In the genomic region with DNA sequence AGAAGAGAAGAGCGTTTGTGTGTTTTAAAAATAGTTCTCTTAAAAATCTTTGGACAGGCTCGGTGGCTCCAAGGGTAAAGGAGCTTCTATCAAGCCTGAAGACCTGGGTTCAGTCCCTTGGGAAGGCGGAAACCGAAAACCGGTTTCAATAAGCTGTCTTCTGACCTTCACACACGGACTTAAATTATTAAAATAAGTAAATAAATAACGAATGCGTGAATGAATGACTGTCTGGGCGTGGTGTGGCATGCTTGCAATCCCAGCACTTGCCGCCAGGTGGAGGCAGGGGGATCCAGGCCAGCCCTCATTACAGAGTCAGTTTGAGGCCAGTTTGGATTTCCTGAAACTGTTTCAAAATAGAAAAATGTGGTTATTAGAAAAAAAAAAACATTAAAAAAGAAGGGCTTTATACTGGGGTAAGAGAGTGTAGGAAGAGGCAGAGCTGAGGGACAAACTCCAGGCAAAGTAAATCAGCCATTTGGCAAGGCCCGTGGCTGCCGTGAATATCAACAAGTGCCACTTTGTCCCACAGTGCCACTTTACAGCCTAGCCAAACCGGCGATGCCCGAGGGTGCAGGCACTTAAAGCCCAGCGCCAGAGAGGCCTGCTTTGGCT, we compare ENCODE assay signal across 8 mouse cellular contexts. TPM values are rescaled to one million over a fixed set of nuclear protein-coding genes. Genes with fewer than 3 reads are reported as not detected.
DNase-seq lines count a peak whose midpoint lies in the region; ATAC-seq and TF ChIP-seq lines count a peak whose summit lies in the region.

No protein-coding gene starts in this region.

- no peaks in the 10 kb centered on the region for H3K36me3 ChIP-seq in embryonic facial prominence, embryonic 14.5 days (ENCODE audit: control insufficient read depth, insufficient read depth, low read length)
- no peaks in the 10 kb centered on the region for H3K36me3 ChIP-seq in limb, embryonic 14.5 days (ENCODE audit: control insufficient read depth, insufficient read depth, low read length)
- H3K36me3 ChIP-seq in midbrain, embryonic 16.5 days (ENCODE audit: control insufficient read depth, insufficient read depth, low read length), result no peaks in the 10 kb centered on the region

- peak; percentile 90 for DNase-seq in 416B (ENCODE audit: low read depth)
- peak; percentile 46 to 74 for DNase-seq in adrenal gland, postnatal 4 days (ENCODE audit: low spot score in 2 of 2)
- DNase-seq in embryonic facial prominence, embryonic 14.5 days (ENCODE audit: low spot score), result peak; percentile 76
- peak; percentile 85 for DNase-seq in heart, adult 8-10 months (ENCODE audit: low spot score)
- peak; percentile 84 to 90 for DNase-seq in kidney, adult 8-10 months
- peak; percentile 83 for DNase-seq in limb, embryonic 14.5 days (ENCODE audit: low spot score)
- peak; percentile 83 to 95 for DNase-seq in spleen, postnatal 4 days (ENCODE audit: low spot score in 2 of 2)

- TF ChIP-seq POLR2A in limb, embryonic 14.5 days (IDR thresholded peaks at IDR 0.05; ENCODE audit: borderline replicate concordance, extremely low read depth, insufficient read depth, insufficient read length), result no peak

- peak overlapping the region; percentile 65 for H3K9ac ChIP-seq in embryonic facial prominence, embryonic 14.5 days (ENCODE audit: low read depth, low read length)
- H3K9ac ChIP-seq in limb, embryonic 14.5 days (ENCODE audit: low read depth, low read length, severe bottlenecking), result peak overlapping the region; percentile 49
- peak overlapping the region; percentile 68 for H3K9ac ChIP-seq in midbrain, embryonic 16.5 days (ENCODE audit: low read depth, low read length)

- peak overlapping the region; percentile 85 for H3K4me2 ChIP-seq in embryonic facial prominence, embryonic 14.5 days (ENCODE audit: low read depth, low read length)
- H3K4me2 ChIP-seq in limb, embryonic 14.5 days (replicated peaks; ENCODE audit: low read depth, low read length, severe bottlenecking), result peak overlapping the region; percentile 70
- H3K4me2 ChIP-seq in midbrain, embryonic 16.5 days (ENCODE audit: low read length), result peak overlapping the region; percentile 79

- peak; percentile 70 for ATAC-seq in embryonic facial prominence, embryonic 14.5 days (ENCODE audit: low read depth)
- ATAC-seq in limb, embryonic 14.5 days (ENCODE audit: low FRiP score, low read depth), result peak; percentile 77
- peak; percentile 74 for ATAC-seq in midbrain, embryonic 16.5 days

- no peaks in the 10 kb centered on the region for H3K27me3 ChIP-seq in embryonic facial prominence, embryonic 14.5 days (replicated peaks; ENCODE audit: control insufficient read depth, insufficient read depth, low read length)
- no peaks in the 10 kb centered on the region for H3K27me3 ChIP-seq in limb, embryonic 14.5 days (ENCODE audit: control insufficient read depth, insufficient read depth, low read length)
- H3K27me3 ChIP-seq in midbrain, embryonic 16.5 days (ENCODE audit: control insufficient read depth, insufficient read depth, low read depth, low read length), result no peaks in the 10 kb centered on the region

- H3K4me3 ChIP-seq in embryonic facial prominence, embryonic 14.5 days (ENCODE audit: low read depth, low read length), result peak overlapping the region; percentile 49
- H3K4me3 ChIP-seq in limb, embryonic 14.5 days (replicated peaks; ENCODE audit: low read length), result peak overlapping the region; percentile 41
- peak overlapping the region; percentile 47 for H3K4me3 ChIP-seq in midbrain, embryonic 16.5 days (ENCODE audit: low read depth, low read length)

- WGBS in embryonic facial prominence, embryonic 14.5 days, result 2% methylated on average over 16 of the region's 16 CpGs
- 2% methylated on average over 16 of the region's 16 CpGs for WGBS in limb, embryonic 14.5 days
- WGBS in midbrain, embryonic 16.5 days, result 2% methylated on average over 16 of the region's 16 CpGs

- H3K27ac ChIP-seq in embryonic facial prominence, embryonic 14.5 days (replicated peaks; ENCODE audit: low read depth, low read length), result peak overlapping the region; percentile 85
- H3K27ac ChIP-seq in limb, embryonic 14.5 days (replicated peaks; ENCODE audit: low read depth, low read length), result peak overlapping the region; percentile 62
- H3K27ac ChIP-seq in midbrain, embryonic 16.5 days (ENCODE audit: low read length), result peak overlapping the region; percentile 89

- H3K4me1 ChIP-seq in embryonic facial prominence, embryonic 14.5 days (ENCODE audit: control insufficient read depth, insufficient read depth, low read length), result 0 out of 2 replicates have a peak, but pooled peaks cover 9% of the 10 kb centered on the region
- H3K4me1 ChIP-seq in limb, embryonic 14.5 days (ENCODE audit: control insufficient read depth, insufficient read depth, low read length), result no peaks in the 10 kb centered on the region; the same call in 1 of the 2 replicates
- H3K4me1 ChIP-seq in midbrain, embryonic 16.5 days (ENCODE audit: control insufficient read depth, insufficient read depth, low read length), result peaks cover 5% of the 10 kb centered on the region; the same call in 1 of the 2 replicates

- H3K9me3 ChIP-seq in embryonic facial prominence, embryonic 14.5 days (ENCODE audit: control insufficient read depth, low read length), result no peaks in the 10 kb centered on the region
- no peaks in the 10 kb centered on the region for H3K9me3 ChIP-seq in limb, embryonic 14.5 days (ENCODE audit: control insufficient read depth, low read length)
- H3K9me3 ChIP-seq in midbrain, embryonic 16.5 days (replicated peaks; ENCODE audit: control insufficient read depth, low read length, poor library complexity, severe bottlenecking), result no peaks in the 10 kb centered on the region

RNA-seq across cellular contexts. Expression of a gene that starts 38.9 kb away (rescaled TPM):
- total RNA-seq in adrenal gland, postnatal 4 days (2021), result 1,000 to 10,000 TPM; 7,895 to 7,946 TPM
- 5,674 and 6,022 TPM in 2 replicates for polyA plus RNA-seq in embryonic facial prominence, embryonic 14.5 days (2014; fragmentation: Nextera tagmentation; extraction: Ambion mirVana)
- total RNA-seq in heart, adult 8-10 months (2022), result 100 to 1,000 TPM; 830 to 950 (median 884) TPM
- polyA plus RNA-seq in limb, embryonic 14.5 days (2012; rRNA removed), result 7,521 and 9,083 TPM in 2 replicates
- polyA plus RNA-seq in limb, embryonic 14.5 days (2014; fragmentation: Nextera tagmentation; extraction: Ambion mirVana), result 6,070 and 6,314 TPM in 2 replicates
- polyA plus RNA-seq in midbrain, embryonic 16.5 days (2015; fragmentation: Nextera tagmentation; extraction: Ambion mirVana), result 2,998 and 3,109 TPM in 2 replicates

RNA-seq across cellular contexts. Expression of a gene that starts 60.0 kb away (rescaled TPM):
- total RNA-seq in adrenal gland, postnatal 4 days (2021), result 10 to 100 TPM; 12.2 to 14.2 TPM
- 13.1 and 15.4 TPM in 2 replicates for polyA plus RNA-seq in embryonic facial prominence, embryonic 14.5 days (2014; fragmentation: Nextera tagmentation; extraction: Ambion mirVana)
- total RNA-seq in heart, adult 8-10 months (2022), result 1 to 10 TPM; 4.5 to 7.4 (median 5.8) TPM
- 12.1 and 13.0 TPM in 2 replicates for polyA plus RNA-seq in limb, embryonic 14.5 days (2012; rRNA removed)
- 15.1 and 18.0 TPM in 2 replicates for polyA plus RNA-seq in limb, embryonic 14.5 days (2014; fragmentation: Nextera tagmentation; extraction: Ambion mirVana)
- polyA plus RNA-seq in midbrain, embryonic 16.5 days (2015; fragmentation: Nextera tagmentation; extraction: Ambion mirVana), result 15.9 and 18.5 TPM in 2 replicates

Comparison
In these comparisons a context has a peak if more than half of its experiments do, and no peak if none do; other contexts are left out.
1. Peak in every context shown above with its lines: DNase-seq, ATAC-seq, H3K4me3 ChIP-seq and H3K27ac ChIP-seq.